In genomic region chr4:139624116-139624489, GRCm38 (mm10) we compare ENCODE assay signal across 9 mouse cellular contexts. TPM values are rescaled to one million over a fixed set of nuclear protein-coding genes. Genes with fewer than 3 reads are reported as not detected.
DNase-seq lines count a peak whose midpoint lies in the region; ATAC-seq and TF ChIP-seq lines count a peak whose summit lies in the region.
"Had no signal": no experiment of that assay in that cellular context is flagged by ENCODE, and none has a peak within 500 bp of the region (broad histone marks: within the 10 kb centered on the region; RNA-seq: fewer than 3 reads in every experiment).

No protein-coding gene starts in this region.

- ATAC-seq in G1E (ENCODE audit: extremely low read depth, insufficient number of reproducible peaks, low FRiP score, poor library complexity, severe bottlenecking) = no peak
- ATAC-seq in intestine, embryonic 16.5 days = no peak
- no peak for ATAC-seq in liver, embryonic 12.5 days
- ATAC-seq in erythroid progenitor cell, adult 5-6 weeks (replicated peaks; ENCODE audit: low FRiP score, poor library complexity, severe bottlenecking) = no peak

- TF ChIP-seq RAD21 in CH12.LX (IDR thresholded peaks at IDR 0.05; ENCODE audit: low read depth, low read length) = no peak

- H3K36me3 ChIP-seq in CH12.LX (replicated peaks in 1 of 2; ENCODE audit: control insufficient read depth in 1 of 2, insufficient read depth in 1 of 2, low read length in 1 of 2) = peaks cover 0 to 4% of the 10 kb centered on the region in 2 experiments
- H3K36me3 ChIP-seq in G1E (replicated peaks) = peaks cover 35% of the 10 kb centered on the region
- no peaks in the 10 kb centered on the region for H3K36me3 ChIP-seq in intestine, embryonic 16.5 days (ENCODE audit: control insufficient read depth, insufficient read depth, low read length)
- H3K36me3 ChIP-seq in liver, embryonic 12.5 days = peaks cover 9% of the 10 kb centered on the region; the same call in 1 of the 2 replicates

- in situ Hi-C loops in CH12.LX (cut with MboI; ENCODE audit: low pct_ligation_motif_present, low pct_unique_long_range_greater_than_20kb, low sequenced_read_pairs) = loop anchor here (5.0 kb wide), 1 partner anchor 152 kb away; no protein-coding TSS in a partner anchor

- intact Hi-C loops in heart, postnatal 25 days (cut with DNase I) = no loop called here

- peak overlapping the region; percentile 87; the same call in 1 of the 2 replicates for H3K4me2 ChIP-seq in CH12.LX (ENCODE audit: insufficient read depth, low read depth, poor library complexity, severe bottlenecking)
- 0 out of 2 replicates have a peak overlapping the region, but pooled peaks have one; percentile 3 for H3K4me2 ChIP-seq in intestine, embryonic 16.5 days (ENCODE audit: low read depth, low read length)
- peak overlapping the region; percentile 94 for H3K4me2 ChIP-seq in liver, embryonic 12.5 days

- dilution Hi-C loops in CH12.LX (cut with MboI; ENCODE audit: extremely low pct_ligation_motif_present, extremely low pct_unique_long_range_greater_than_20kb, low sequenced_read_pairs) = no loop called here

- H3K79me2 ChIP-seq in CH12.LX (replicated peaks; ENCODE audit: control insufficient read depth, extremely low read depth, insufficient read depth, poor library complexity, severe bottlenecking) = no peaks in the 10 kb centered on the region

- WGBS in intestine, embryonic 16.5 days = 45% methylated on average over 5 of the region's 5 CpGs
- WGBS in liver, embryonic 12.5 days (ENCODE audit: insufficient replicate concordance) = 61% methylated on average over 5 of the region's 5 CpGs

- H3K9ac ChIP-seq in CH12.LX (ENCODE audit: insufficient read depth, low read depth) = no peak overlapping the region
- no peak overlapping the region for H3K9ac ChIP-seq in intestine, embryonic 16.5 days (ENCODE audit: low read depth, low read length)
- peak overlapping the region; percentile 73 for H3K9ac ChIP-seq in liver, embryonic 12.5 days

- H3K4me3 ChIP-seq in CH12.LX (replicated peaks in 1 of 3; ENCODE audit: low read depth in 2 of 3, low read length in 2 of 3, poor library complexity in 1 of 3) (no peak overlapping the region), G1E (ENCODE audit: low read depth, low read length) (peak overlapping the region; percentile 83; the same call in 1 of the 2 replicates)
- H3K4me3 ChIP-seq in intestine, embryonic 16.5 days (ENCODE audit: low read length) = no peak overlapping the region; the same call in 1 of the 2 replicates
- peak overlapping the region; percentile 73 for H3K4me3 ChIP-seq in liver, embryonic 12.5 days

- H3K4me1 ChIP-seq in CH12.LX (ENCODE audit: control insufficient read depth in 1 of 2, insufficient read depth in 2 of 2) (peaks cover 9 to 11% of the 10 kb centered on the region in 2 experiments), G1E (ENCODE audit: insufficient read depth, low read depth, low read length) (peaks cover 60% of the 10 kb centered on the region)
- H3K4me1 ChIP-seq in intestine, embryonic 16.5 days (ENCODE audit: control insufficient read depth, insufficient read depth, low read length) = 0 out of 2 replicates have a peak, but pooled peaks cover 5% of the 10 kb centered on the region
- peaks cover 44% of the 10 kb centered on the region for H3K4me1 ChIP-seq in liver, embryonic 12.5 days

- DNase-seq in CH12.LX (ENCODE audit: extremely low read depth) (no peak), G1E (ENCODE audit: low spot score) (no peak)
- no peak for DNase-seq in heart, postnatal 25 days (ENCODE audit: low spot score)
- DNase-seq in layer of hippocampus, adult 9-11 months = no peak
- no peak for DNase-seq in urinary bladder, postnatal 4 days (ENCODE audit: low spot score in 2 of 2)

- H3K9me3 ChIP-seq in CH12.LX (replicated peaks; ENCODE audit: low read length) = no peaks in the 10 kb centered on the region
- no peaks in the 10 kb centered on the region for H3K9me3 ChIP-seq in G1E (replicated peaks)
- no peaks in the 10 kb centered on the region for H3K9me3 ChIP-seq in intestine, embryonic 16.5 days (ENCODE audit: control insufficient read depth, low read length)
- no peaks in the 10 kb centered on the region for H3K9me3 ChIP-seq in liver, embryonic 12.5 days (replicated peaks)

- no peak for TF ChIP-seq CTCF in CH12.LX (conservative IDR thresholded peaks at IDR 0.05 in 1 of 2, IDR thresholded peaks at IDR 0.05 in 1 of 2; ENCODE audit: low read depth in 2 of 2, low read length in 2 of 2)
- no peak for TF ChIP-seq CTCF in G1E (IDR thresholded peaks at IDR 0.05; ENCODE audit: low read depth, low read length)

- TF ChIP-seq POLR2A in CH12.LX (IDR thresholded peaks at IDR 0.05; ENCODE audit: low read depth, low read length) = no peak

- peaks cover 13% of the 10 kb centered on the region for H3K27me3 ChIP-seq in CH12.LX (replicated peaks)
- no peaks in the 10 kb centered on the region for H3K27me3 ChIP-seq in G1E (ENCODE audit: insufficient read depth, low read length)
- H3K27me3 ChIP-seq in intestine, embryonic 16.5 days (replicated peaks; ENCODE audit: control insufficient read depth, insufficient read depth, low read length) = peaks cover 16% of the 10 kb centered on the region
- H3K27me3 ChIP-seq in liver, embryonic 12.5 days (replicated peaks) = peaks cover 6% of the 10 kb centered on the region; the same call in 1 of the 2 replicates

- no peak overlapping the region for H3K27ac ChIP-seq in CH12.LX (ENCODE audit: insufficient read depth, low read depth)
- no peak overlapping the region for H3K27ac ChIP-seq in intestine, embryonic 16.5 days (ENCODE audit: low read length)
- peak overlapping the region; percentile 77; the same call in 1 of the 2 replicates for H3K27ac ChIP-seq in liver, embryonic 12.5 days

- TF ChIP-seq EP300 in CH12.LX (IDR thresholded peaks at IDR 0.05; ENCODE audit: low read length) = no peak

TF ChIP-seq in CH12.LX, 34 proteins besides CTCF, POLR2A, EP300 and RAD21:
- no peak for TF ChIP-seq BHLHE40 (IDR thresholded peaks at IDR 0.05; ENCODE audit: low read depth, low read length)
- TF ChIP-seq MEF2A (IDR thresholded peaks at IDR 0.05; ENCODE audit: borderline replicate concordance, low read depth, low read length) = no peak
- no peak for TF ChIP-seq JUND (conservative IDR thresholded peaks at IDR 0.05; ENCODE audit: low read depth, low read length)
- no peak for TF ChIP-seq PAX5 (IDR thresholded peaks at IDR 0.05; ENCODE audit: low read length)
- no peak for TF ChIP-seq NRF1 (IDR thresholded peaks at IDR 0.05; ENCODE audit: low read depth, low read length)
- TF ChIP-seq JUN (IDR thresholded peaks at IDR 0.05; ENCODE audit: insufficient read depth, low read depth, low read length) = no peak

RNA-seq across cellular contexts. Expression of gene Aldh4a1, which starts 1.4 kb away (rescaled TPM):
- total RNA-seq in CH12.LX (2012; rRNA removed) = 14.3 and 18.0 TPM in 2 replicates
- 5.5 and 6.5 TPM in 2 replicates for total RNA-seq in CH12.LX (2014; rRNA removed)
- 6.1 and 6.5 TPM in 2 replicates for polyA plus RNA-seq in CH12.LX (2012; ENCODE audit: insufficient read length, low read depth)
- 17.7 and 22.3 TPM in 2 replicates for total RNA-seq in G1E (2014; fragmentation: Nextera tagmentation)
- 13.3 and 16.0 TPM in 2 replicates for total RNA-seq in G1E (2017)
- 44.1 and 54.5 TPM in 2 replicates for polyA plus RNA-seq in G1E (2012)
- 13.7 and 17.2 TPM in 2 replicates for polyA plus RNA-seq in intestine, embryonic 16.5 days (2015; fragmentation: Nextera tagmentation; extraction: Ambion mirVana)
- polyA plus RNA-seq in liver, embryonic 12.5 days (2016; fragmentation: Nextera tagmentation; extraction: Ambion mirVana) = 49.4 and 52.0 TPM in 2 replicates
- 1.7 and 1.8 TPM in 2 replicates for total RNA-seq in erythroid progenitor cell, adult 5-6 weeks (2015; ENCODE audit: low replicate concordance)
- total RNA-seq in erythroid progenitor cell, adult 5-6 weeks (2017; ENCODE audit: low replicate concordance) = 0.30 and 4.7 TPM in 2 replicates
- 10 to 100 TPM; 64.1 to 68.5 TPM for total RNA-seq in heart, postnatal 25 days (2021)

RNA-seq across cellular contexts. Expression of gene Gm21969, which starts 21.1 kb away (rescaled TPM):
- not detected in 2 replicates for total RNA-seq in CH12.LX (2012; rRNA removed)
- total RNA-seq in CH12.LX (2014; rRNA removed) = not detected in 2 replicates
- polyA plus RNA-seq in CH12.LX (2012; ENCODE audit: insufficient read length, low read depth) = not detected in 2 replicates
- total RNA-seq in G1E (2014; fragmentation: Nextera tagmentation) = not detected in 2 replicates
- total RNA-seq in G1E (2017) = not detected in 2 replicates
- 0.02 and 0.04 TPM in 2 replicates for polyA plus RNA-seq in G1E (2012)
- not detected in 2 replicates for polyA plus RNA-seq in intestine, embryonic 16.5 days (2015; fragmentation: Nextera tagmentation; extraction: Ambion mirVana)
- not detected in 2 replicates for polyA plus RNA-seq in liver, embryonic 12.5 days (2016; fragmentation: Nextera tagmentation; extraction: Ambion mirVana)
- total RNA-seq in erythroid progenitor cell, adult 5-6 weeks (2015; ENCODE audit: low replicate concordance) = not detected in 2 replicates
- not detected in 2 replicates for total RNA-seq in erythroid progenitor cell, adult 5-6 weeks (2017; ENCODE audit: low replicate concordance)
- total RNA-seq in heart, postnatal 25 days (2021) = not detected

RNA-seq across cellular contexts. Expression of gene Tas1r2, which starts 29.2 kb away (rescaled TPM):
- total RNA-seq in CH12.LX (2012; rRNA removed) (not detected in 2 replicates), CH12.LX (2014; rRNA removed) (not detected in 2 replicates), G1E (2014; fragmentation: Nextera tagmentation) (not detected in 2 replicates), G1E (2017) (0.12 TPM in 1 of 2 replicates, not detected in the other)
- polyA plus RNA-seq in CH12.LX (2012; ENCODE audit: insufficient read length, low read depth) (not detected in 2 replicates), G1E (2012) (not detected in 2 replicates)
- polyA plus RNA-seq in intestine, embryonic 16.5 days (2015; fragmentation: Nextera tagmentation; extraction: Ambion mirVana) = not detected in 2 replicates
- polyA plus RNA-seq in liver, embryonic 12.5 days (2016; fragmentation: Nextera tagmentation; extraction: Ambion mirVana) = not detected in 2 replicates
- total RNA-seq in erythroid progenitor cell, adult 5-6 weeks (2015; ENCODE audit: low replicate concordance) = not detected in 2 replicates
- not detected in 2 replicates for total RNA-seq in erythroid progenitor cell, adult 5-6 weeks (2017; ENCODE audit: low replicate concordance)
- total RNA-seq in heart, postnatal 25 days (2021) = not detected
- total RNA-seq: left cerebral cortex, adult 18-20 months had no signal

Comparison
In these comparisons a context has a peak if more than half of its experiments do, and no peak if none do; other contexts are left out.
1. H3K4me2 ChIP-seq: peak in every context shown above with its lines; median percentile 94 in liver, embryonic 12.5 days; 87 in CH12.LX; 3 in intestine, embryonic 16.5 days.
2. H3K4me3 ChIP-seq: peak in G1E (single experiment) and liver, embryonic 12.5 days (single experiment); none in CH12.LX (0 of 3) and intestine, embryonic 16.5 days (single experiment).